Mouse (Mus musculus): ENCODE measurements around the gene Fggy.

Gene Fggy

GRCm38 (mm10) chr4:95590878-95591277 lies 33.6 kb downstream of the Fggy start:
- DNase-seq (ENCODE audit: low spot score in 2 of 2): no peak

- DNase-seq (ENCODE audit: low spot score in 2 of 2): no peak
These were observed 39.9 kb downstream of the Fggy start for GRCm38 (mm10) chr4:95597208-95597607.

GRCm38 (mm10) chr4:95601776-95602175 lies 44.5 kb downstream of the Fggy start:
- DNase-seq (ENCODE audit: low spot score in 2 of 2): no peak

- no peak for DNase-seq (ENCODE audit: low spot score in 2 of 2)
These were observed 45.9 kb downstream of the Fggy start for GRCm38 (mm10) chr4:95603254-95603653.

GRCm38 (mm10) chr4:95610663-95611062 lies 53.4 kb downstream of the Fggy start:
- DNase-seq (ENCODE audit: low spot score in 2 of 2): no peak

GRCm38 (mm10) chr4:95611390-95611789 lies 54.1 kb downstream of the Fggy start:
- no peak for DNase-seq (ENCODE audit: low spot score in 2 of 2)

- DNase-seq (ENCODE audit: low spot score in 2 of 2): no peak
These were observed 63.7 kb downstream of the Fggy start for GRCm38 (mm10) chr4:95621046-95621445.

GRCm38 (mm10) chr4:95624696-95625095 lies 67.4 kb downstream of the Fggy start:
- no peak for DNase-seq (ENCODE audit: low spot score in 2 of 2)

- no peak for DNase-seq (ENCODE audit: low spot score in 2 of 2)
These were observed 68.3 kb downstream of the Fggy start for GRCm38 (mm10) chr4:95625651-95626050.

- DNase-seq (ENCODE audit: low spot score in 2 of 2): no peak
These were observed 68.9 kb downstream of the Fggy start for GRCm38 (mm10) chr4:95626186-95626585.

GRCm38 (mm10) chr4:95634903-95635302 lies 77.6 kb downstream of the Fggy start:
- no peak for DNase-seq (ENCODE audit: low spot score in 2 of 2)

- no peak for DNase-seq (ENCODE audit: low spot score in 2 of 2)
These were observed 79.8 kb downstream of the Fggy start for GRCm38 (mm10) chr4:95636937-95637749.

GRCm38 (mm10) chr4:95638063-95638462 lies 80.8 kb downstream of the Fggy start:
- DNase-seq (ENCODE audit: low spot score in 2 of 2): no peak

GRCm38 (mm10) chr4:95640831-95641230 lies 83.5 kb downstream of the Fggy start:
- DNase-seq (ENCODE audit: low spot score in 2 of 2): no peak

GRCm38 (mm10) chr4:95644048-95644447 lies 86.7 kb downstream of the Fggy start:
- no peak for DNase-seq (ENCODE audit: low spot score in 2 of 2)

GRCm38 (mm10) chr4:95648801-95649551 lies 91.7 kb downstream of the Fggy start:
- no peak for DNase-seq (ENCODE audit: low spot score in 2 of 2)

GRCm38 (mm10) chr4:95649552-95649905 lies 92.2 kb downstream of the Fggy start:
- DNase-seq (ENCODE audit: low spot score in 2 of 2): no peak

- no peak for DNase-seq (ENCODE audit: low spot score in 2 of 2)
These were observed 92.7 kb downstream of the Fggy start for GRCm38 (mm10) chr4:95649980-95650379.

- DNase-seq (ENCODE audit: low spot score in 2 of 2): no peak
These were observed 94.7 kb downstream of the Fggy start for GRCm38 (mm10) chr4:95652044-95652443.

GRCm38 (mm10) chr4:95653296-95653912 lies 96.1 kb downstream of the Fggy start:
- DNase-seq (ENCODE audit: low spot score in 2 of 2): no peak

GRCm38 (mm10) chr4:95653913-95654301 lies 96.6 kb downstream of the Fggy start:
- DNase-seq (ENCODE audit: low spot score in 2 of 2): no peak

GRCm38 (mm10) chr4:95659024-95659423 lies 101.7 kb downstream of the Fggy start:
- no peak for DNase-seq (ENCODE audit: low spot score in 2 of 2)

- no peak for DNase-seq (ENCODE audit: low spot score in 2 of 2)
These were observed 106.3 kb downstream of the Fggy start for GRCm38 (mm10) chr4:95663596-95663995.

All from thymus, postnatal 10 days (tissue).